Mouse (Mus musculus) heart, postnatal 36 days (tissue): ENCODE measurements around the gene Pp2d1. TPM values are rescaled to one million over a fixed set of nuclear protein-coding genes. Genes with fewer than 3 reads are reported as not detected.

Experiments used
- DNase-seq, 2 experiments: peaks; one replicate each; pipeline ENCODE4 v3.0.0; 2021 to 2022
- intact Hi-C: fragments of 180-260 bp; cut with DNase I; formaldehyde crosslinking; loops from one replicate; pipeline ENCODE4 v1.15.1; 2025
- total RNA-seq, 2 experiments: library from RNA; stranded (reverse); gene quantifications; 2 replicates each; pipeline ENCODE4 v1.2.3; 2021

Gene Pp2d1
- total RNA-seq, 2 experiments from 2014 or later = not detected

- peak; percentile 67 to 87 for DNase-seq
- intact Hi-C loops = loop anchor here (2.0 to 10.0 kb wide), 4 partner anchors 55 to 121 kb away; partner anchors contain the start of genes Rab5a and Sgo1
These were observed 28.3 kb upstream of the Pp2d1 start for GRCm38 (mm10) chr17:53567346-53568101.

GRCm38 (mm10) chr17:53566919-53567345 is 27.7 kb upstream of the Pp2d1 start:
- intact Hi-C loops = loop anchor here (2.0 to 10.0 kb wide), 3 partner anchors 54 to 88 kb away; partner anchors contain the start of gene Rab5a
- peak; percentile 72 to 89 for DNase-seq

GRCm38 (mm10) chr17:53566161-53566918 is 27.1 kb upstream of the Pp2d1 start, which contains the start of gene Kat2b:
TSS of gene Kat2b (plus strand) at chr17:53566861.
- DNase-seq = peak; percentile 63 to 67
- intact Hi-C loops = loop anchor here (2.0 to 10.0 kb wide), 3 partner anchors 54 to 88 kb away; partner anchors contain the start of gene Rab5a

GRCm38 (mm10) chr17:53564837-53565236 is 25.6 kb upstream of the Pp2d1 start:
- no peak for DNase-seq
- intact Hi-C loops = loop anchor here (10.0 kb wide), 1 partner anchor 90 kb away; no protein-coding TSS in a partner anchor

DNA sequence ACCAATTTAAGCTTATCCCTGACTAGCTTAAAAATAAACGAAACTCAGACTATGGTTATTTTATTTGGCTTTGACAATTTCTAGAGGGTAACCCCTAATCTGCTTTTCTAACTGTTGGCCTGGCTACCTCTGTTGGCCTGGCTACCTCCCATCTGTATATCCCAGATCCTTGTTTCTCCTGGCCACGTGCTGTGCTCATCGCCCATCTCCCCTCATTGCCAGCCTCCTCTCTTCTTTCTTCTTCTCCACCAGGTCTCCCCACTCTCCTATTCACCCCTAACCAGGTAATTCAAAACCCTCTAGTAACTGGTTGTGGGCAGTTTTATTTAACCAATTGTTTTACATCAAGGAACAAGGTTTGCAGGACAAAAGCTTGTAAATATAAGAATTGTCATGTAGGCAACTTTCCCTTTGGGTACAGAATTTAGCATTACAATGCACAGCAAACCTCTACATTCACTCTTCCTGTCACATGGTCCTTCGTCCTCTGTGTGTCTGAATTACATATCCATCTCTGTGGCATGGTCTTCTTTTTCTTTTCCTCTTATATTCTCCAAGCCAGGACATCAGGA is 22.3 kb upstream of the Pp2d1 start:
- DNase-seq = no peak
- intact Hi-C loops = loop anchor here (10.0 kb wide), 1 partner anchor 93 kb away; no protein-coding TSS in a partner anchor

- intact Hi-C loops = loop anchor here (10.0 kb wide), 1 partner anchor 95 kb away; no protein-coding TSS in a partner anchor
- DNase-seq = no peak
These were observed 20.4 kb upstream of the Pp2d1 start for GRCm38 (mm10) chr17:53559646-53560045.

DNA sequence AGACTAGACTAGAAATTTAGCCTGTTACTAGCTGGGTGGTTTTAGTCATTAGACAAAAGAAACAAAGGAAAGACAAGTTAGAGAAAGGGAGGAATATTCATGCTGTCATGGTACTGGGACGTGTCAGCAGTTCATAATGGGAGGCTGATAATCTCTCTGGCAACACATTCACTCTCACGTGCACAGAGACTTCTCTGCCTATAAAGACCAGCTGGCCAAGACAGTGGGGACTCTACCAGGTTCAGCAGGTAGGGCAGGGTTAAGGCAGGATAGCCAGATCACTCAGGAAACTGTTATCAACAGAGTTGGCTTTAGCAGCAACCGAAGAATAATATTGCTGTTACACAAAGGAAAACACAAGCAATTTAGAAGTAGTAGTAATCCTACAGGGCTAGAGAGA is 18.2 kb upstream of the Pp2d1 start:
- no peak for DNase-seq
- intact Hi-C loops = no loop called here

GRCm38 (mm10) chr17:53554813-53555212 is 15.6 kb upstream of the Pp2d1 start:
- intact Hi-C loops = no loop called here
- no peak for DNase-seq

DNA sequence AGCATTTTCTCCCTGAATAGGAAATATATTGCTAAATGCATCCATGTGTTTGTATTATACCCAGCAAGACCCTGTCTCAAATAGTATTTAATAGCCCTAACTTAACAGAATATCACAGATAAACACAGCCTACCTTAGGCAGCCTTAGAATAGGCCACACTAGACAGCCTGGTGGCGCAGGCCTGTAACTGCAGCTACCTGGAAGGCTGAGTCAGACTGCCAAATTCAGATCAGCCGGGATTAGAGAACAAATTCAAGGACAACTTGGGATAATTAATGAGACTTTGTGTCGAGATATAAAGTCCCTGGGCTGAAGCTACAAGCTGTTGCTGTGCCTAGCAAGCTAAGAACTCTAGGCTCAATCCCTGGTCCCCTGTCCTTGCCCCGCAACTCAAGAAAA is 14.8 kb upstream of the Pp2d1 start:
- no peak for DNase-seq
- intact Hi-C loops = no loop called here

DNA sequence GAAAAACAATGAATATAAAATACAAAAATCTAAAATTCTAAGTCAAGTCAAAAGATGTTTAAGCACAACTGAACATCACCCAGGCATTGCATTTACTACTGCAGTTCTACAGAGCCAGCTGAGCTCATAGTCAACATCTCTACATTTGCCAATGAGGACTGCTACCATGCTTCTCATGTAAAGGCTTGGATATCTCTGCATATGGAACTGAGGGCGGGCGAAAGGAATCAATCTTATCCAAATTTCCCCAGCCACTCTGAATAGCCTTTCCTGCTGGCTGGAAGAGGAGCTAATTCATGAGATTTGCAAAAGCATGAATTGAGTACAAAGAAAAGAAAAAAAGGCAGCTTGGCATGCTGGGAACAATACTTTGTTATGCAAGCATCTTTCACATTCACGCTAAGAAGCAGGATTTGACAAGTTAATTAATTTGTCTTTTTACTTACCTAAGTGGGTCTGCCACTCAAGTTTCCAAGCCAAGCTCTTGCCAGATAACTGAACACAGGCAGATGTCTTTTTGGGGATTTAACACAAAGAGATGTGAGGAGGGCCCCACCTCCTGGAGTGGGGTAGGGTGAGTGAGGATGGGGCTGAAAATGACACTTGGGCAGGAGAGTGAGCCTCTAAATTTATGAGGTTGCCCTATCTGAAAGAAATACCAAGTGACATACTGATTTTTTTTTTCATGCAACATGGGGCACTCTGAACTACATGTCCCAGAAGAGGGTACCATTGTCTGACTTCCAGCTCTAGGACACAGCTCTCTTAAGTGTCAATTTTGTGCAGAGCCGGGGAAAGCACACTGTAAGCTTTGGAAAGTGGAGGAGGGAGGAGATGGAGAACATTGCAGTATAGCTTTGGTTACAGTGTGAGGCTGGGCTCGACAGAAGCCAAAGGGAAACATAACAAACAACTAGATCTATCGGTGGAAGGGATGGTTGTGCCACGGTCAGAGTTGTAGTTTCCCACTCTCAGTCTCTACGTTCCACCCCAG is 12.4 kb upstream of the Pp2d1 start:
- intact Hi-C loops = no loop called here
- DNase-seq = no peak

DNA sequence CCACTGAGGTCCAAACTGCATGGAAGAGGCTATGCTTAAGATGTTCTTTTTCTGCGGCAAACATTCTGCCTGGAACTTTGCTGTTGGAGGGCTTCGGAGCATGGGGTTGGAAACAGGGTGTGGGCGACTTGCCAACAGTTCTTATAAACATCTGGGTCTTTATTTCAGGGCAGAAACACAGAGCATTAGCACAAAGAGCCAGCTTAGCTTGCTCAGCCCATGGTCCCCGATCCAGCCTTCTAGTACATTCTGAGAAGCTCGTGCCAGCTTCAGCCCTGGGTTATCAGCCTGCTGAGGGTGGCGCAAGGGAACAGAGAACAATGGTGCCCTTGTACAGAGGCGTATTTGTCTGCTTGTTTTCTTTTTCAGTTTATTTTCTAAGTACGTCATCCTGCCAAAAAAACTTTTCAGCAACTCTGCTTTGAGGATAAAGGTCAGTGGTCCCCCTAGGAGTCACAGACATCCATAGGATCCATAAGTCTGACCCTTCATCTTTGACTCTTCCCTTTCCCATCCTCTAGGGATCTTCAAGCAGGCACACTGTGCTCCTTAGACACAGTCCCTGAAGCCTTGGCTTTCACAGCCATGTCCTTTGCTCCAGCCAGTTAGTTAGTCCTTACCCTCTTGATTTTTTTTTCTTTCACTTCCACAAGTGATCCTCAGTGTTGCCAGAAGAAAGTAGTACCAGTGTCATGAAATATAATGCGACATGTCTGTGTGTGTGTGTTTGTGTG is 4.5 kb upstream of the Pp2d1 start:
- peak; percentile 31 to 43 for DNase-seq
- intact Hi-C loops = no loop called here

DNA sequence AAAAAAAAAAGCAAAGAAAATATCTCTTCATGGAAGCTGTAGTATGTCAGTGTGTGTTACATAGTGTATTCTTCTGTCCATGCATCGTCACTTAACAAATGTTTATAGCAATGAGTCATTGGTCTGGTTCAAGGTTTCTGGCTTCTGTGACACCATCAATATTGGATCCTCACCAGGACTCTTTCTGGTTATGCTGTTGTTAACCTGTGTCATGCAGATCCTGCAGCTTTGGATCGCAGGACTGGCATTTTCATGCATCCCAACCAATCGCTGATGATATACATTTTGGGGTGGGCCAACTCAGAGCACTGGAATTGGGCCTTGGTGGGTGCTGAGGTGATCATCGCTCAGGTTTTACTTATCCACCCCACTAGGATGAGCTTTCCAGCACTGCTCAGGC is 3.3 kb upstream of the Pp2d1 start:
- DNase-seq = no peak
- intact Hi-C loops = no loop called here

DNA sequence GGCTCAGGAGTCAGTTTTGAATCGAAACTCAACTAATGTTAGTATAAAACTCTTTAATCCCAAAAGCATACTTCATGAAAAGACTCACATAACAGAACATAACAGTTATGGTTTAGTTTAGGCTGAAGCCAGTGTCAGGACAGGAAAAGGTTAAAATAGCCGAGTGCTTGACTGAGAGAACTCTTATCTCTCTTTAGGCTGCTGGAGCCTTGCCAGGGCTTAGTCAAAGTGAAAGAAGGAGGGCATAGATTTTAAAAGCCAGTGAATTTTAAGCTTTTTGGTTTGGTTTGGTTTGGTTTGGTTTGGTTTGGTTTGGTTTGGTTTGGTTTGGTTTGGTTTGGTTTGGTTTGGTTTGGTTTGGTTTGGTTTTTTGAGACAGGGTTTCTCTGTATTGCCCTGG is 6.8 kb downstream of the Pp2d1 start:
- no peak for DNase-seq
- intact Hi-C loops = no loop called here

- intact Hi-C loops = no loop called here
- no peak for DNase-seq
These were observed 8.1 kb downstream of the Pp2d1 start for GRCm38 (mm10) chr17:53531160-53531559.

DNA sequence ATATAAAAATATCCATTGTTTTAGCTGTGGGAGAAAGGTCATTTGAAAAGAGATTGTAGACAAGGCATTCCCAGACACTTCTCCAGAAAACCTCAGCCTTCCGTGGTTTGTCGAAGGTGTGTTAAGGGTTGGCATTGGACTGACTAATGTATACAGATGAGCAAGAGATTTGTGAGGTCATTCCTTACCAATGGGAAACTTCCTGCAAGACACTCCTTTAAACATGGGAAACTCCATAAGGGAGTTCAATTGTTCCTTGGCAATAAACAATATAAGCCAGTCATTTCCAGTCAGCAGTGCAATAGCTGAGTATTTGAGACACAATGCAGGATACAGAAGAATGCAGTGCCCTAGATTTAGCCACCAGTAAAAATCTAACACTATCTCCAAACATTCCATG is 11.2 kb downstream of the Pp2d1 start:
- DNase-seq = no peak
- intact Hi-C loops = no loop called here

DNA sequence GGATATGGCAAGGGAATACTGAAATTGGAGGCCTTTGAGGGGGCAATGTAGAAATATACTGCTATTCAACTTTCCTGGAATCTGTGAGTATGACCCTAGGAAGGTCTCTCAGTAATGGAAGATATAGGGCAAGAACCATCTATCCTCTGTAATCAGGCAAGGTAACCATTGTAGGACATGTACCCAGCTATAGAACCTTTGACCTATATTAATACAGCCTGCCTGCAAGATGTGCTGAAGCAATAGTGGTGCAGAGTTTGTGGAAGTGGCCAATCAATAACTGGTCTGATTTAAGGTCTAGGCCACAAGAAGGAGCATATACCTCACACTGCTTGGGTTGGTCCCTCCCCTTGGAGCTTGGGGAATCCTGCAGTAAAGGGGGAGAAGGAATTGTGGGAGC is 18.7 kb downstream of the Pp2d1 start:
- intact Hi-C loops = no loop called here
- no peak for DNase-seq

DNA sequence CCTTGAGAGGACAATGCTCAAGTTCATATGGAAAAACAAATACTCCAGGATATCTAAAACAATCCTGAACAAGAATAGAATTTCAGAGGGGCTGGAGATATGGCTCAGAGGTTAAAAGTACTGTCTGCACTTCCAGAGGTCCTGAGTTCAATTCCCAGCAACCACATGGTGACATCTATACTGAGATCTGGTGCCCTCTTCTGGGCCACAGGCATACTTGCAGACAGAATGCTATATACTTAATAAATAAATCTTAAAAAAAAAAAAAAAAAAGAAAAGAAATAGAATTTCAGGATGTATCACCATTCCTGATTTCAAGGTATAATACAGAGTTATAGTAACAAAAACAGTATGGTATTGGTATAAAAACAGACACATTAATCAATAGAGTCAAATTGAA is 19.9 kb downstream of the Pp2d1 start:
- intact Hi-C loops = loop anchor here (5.0 to 10.0 kb wide), 2 partner anchors 98 to 135 kb away; no protein-coding TSS in a partner anchor
- DNase-seq = no peak

DNA sequence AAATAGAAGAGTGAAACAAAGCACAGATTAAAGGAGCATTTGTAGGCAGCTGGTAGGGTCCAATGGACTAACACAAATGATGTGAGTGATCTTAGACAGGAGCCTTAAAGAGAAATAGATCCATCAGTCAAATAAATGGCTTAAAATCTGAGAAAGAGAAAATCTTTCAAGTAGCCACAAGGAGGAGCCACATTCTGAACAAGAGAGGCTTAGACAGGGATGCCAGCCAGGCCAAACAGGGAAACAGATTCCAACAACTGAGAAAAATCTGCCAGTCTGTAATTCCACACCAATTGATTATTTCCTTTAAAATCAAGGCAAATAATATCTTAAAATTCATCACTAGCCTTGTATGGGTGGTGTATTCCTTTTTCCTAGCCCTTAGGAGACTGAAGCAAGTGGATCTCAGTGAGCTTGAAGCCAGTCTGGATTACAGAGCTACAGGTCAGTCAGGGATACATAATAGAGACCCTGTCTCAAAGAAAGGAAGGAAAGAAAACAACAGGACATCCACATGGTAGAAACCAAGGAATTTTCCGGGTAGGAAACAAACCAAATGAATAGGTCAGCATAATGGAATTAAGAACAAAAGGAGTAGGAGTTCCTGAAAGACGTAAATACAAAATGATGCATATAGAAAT is 26.8 kb downstream of the Pp2d1 start:
- intact Hi-C loops = loop anchor here (1.0 to 10.0 kb wide), 4 partner anchors 54 to 321 kb away; partner anchors contain the start of gene Kat2b
- peak; percentile 16 for DNase-seq

DNA sequence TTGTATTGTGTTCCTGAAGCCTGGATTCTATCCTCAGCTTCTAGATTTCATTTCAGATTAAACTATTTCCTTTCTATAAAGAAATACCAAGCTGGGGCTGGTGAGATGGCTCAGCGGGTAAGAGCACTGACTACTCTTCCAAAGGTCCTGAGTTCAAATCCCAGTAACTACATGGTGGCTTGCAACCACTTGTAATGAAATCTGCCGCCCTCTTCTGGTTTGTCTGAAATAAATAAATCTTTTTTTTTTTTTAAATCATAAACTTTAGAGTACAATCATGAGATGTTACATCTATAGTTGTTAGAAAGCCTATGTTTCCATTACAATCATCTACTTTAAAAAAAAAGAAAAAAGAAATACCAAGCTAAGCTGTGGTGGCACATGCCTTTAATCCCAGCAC is 36.3 kb downstream of the Pp2d1 start:
- intact Hi-C loops = no loop called here

More for the DNA sequence above, 36.3 kb downstream of the Pp2d1 start:
- DNase-seq = no peak
